10 mouse cellular contexts compared by ENCODE assay signal in the genomic region with DNA sequence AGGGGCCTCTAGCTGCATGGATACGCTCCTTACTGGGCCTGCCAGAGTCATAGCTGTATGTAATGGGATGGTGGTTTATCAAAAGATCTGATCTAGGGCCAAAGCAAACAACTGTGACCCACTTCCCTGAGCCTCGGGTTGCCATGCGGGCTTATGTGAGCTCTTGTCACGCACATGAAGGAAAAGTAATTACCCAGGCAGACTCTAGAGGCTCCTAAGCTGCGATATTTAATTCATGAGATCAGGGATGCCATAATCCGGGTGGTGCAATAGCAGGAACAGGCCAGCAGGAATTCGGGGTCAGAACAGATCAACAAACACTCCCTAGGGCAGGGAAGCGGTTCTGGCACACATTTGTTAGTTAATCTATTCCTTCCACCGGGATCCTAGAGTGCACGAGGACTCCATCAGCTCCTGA. TPM values are rescaled to one million over a fixed set of nuclear protein-coding genes. Genes with fewer than 3 reads are reported as not detected.
DNase-seq lines count a peak whose midpoint lies in the region; ATAC-seq lines count a peak whose summit lies in the region.
"Had no signal": no experiment of that assay in that cellular context is flagged by ENCODE, and none has a peak within 500 bp of the region (broad histone marks: within the 10 kb centered on the region; RNA-seq: fewer than 3 reads in every experiment).

No protein-coding gene starts in this region.

- H3K36me3 ChIP-seq in neural tube, embryonic 11.5 days (ENCODE audit: control insufficient read depth, insufficient read depth, low read length): no peaks in the 10 kb centered on the region
- peaks cover 2% of the 10 kb centered on the region; the same call in 1 of the 2 replicates for H3K36me3 ChIP-seq in hindbrain, embryonic 11.5 days (ENCODE audit: control insufficient read depth, insufficient read depth, low read length)
- no peaks in the 10 kb centered on the region for H3K36me3 ChIP-seq in liver, embryonic 15.5 days (replicated peaks)
- H3K36me3 ChIP-seq: embryonic facial prominence, embryonic 13.5 days had no signal

- H3K4me1 ChIP-seq in neural tube, embryonic 11.5 days (ENCODE audit: control insufficient read depth, insufficient read depth, low read length): peaks cover 3% of the 10 kb centered on the region; the same call in 1 of the 2 replicates
- H3K4me1 ChIP-seq in hindbrain, embryonic 11.5 days (replicated peaks; ENCODE audit: control insufficient read depth, insufficient read depth, low read length): no peaks in the 10 kb centered on the region
- H3K4me1 ChIP-seq in liver, embryonic 15.5 days (replicated peaks): no peaks in the 10 kb centered on the region

- no peaks in the 10 kb centered on the region for H3K9me3 ChIP-seq in neural tube, embryonic 11.5 days (ENCODE audit: control insufficient read depth, low read length)
- H3K9me3 ChIP-seq in hindbrain, embryonic 11.5 days (ENCODE audit: control insufficient read depth, low read length): no peaks in the 10 kb centered on the region
- H3K9me3 ChIP-seq in liver, embryonic 15.5 days (replicated peaks): no peaks in the 10 kb centered on the region
- H3K9me3 ChIP-seq: embryonic facial prominence, embryonic 13.5 days had no signal

- H3K27me3 ChIP-seq in neural tube, embryonic 11.5 days (ENCODE audit: control insufficient read depth, insufficient read depth, low read length): no peaks in the 10 kb centered on the region
- H3K27me3 ChIP-seq in hindbrain, embryonic 11.5 days (ENCODE audit: control insufficient read depth, insufficient read depth, low read length): no peaks in the 10 kb centered on the region
- H3K27me3 ChIP-seq in liver, embryonic 15.5 days: no peaks in the 10 kb centered on the region
- H3K27me3 ChIP-seq: embryonic facial prominence, embryonic 13.5 days had no signal

- WGBS in neural tube, embryonic 11.5 days: 36% methylated on average over 10 of the region's 10 CpGs
- 33% methylated on average over 10 of the region's 10 CpGs for WGBS in hindbrain, embryonic 11.5 days
- 61% methylated on average over 10 of the region's 10 CpGs for WGBS in liver, embryonic 15.5 days (ENCODE audit: insufficient replicate concordance)

- H3K9ac ChIP-seq in neural tube, embryonic 11.5 days (ENCODE audit: low read length): no peak overlapping the region
- no peak overlapping the region for H3K9ac ChIP-seq in hindbrain, embryonic 11.5 days (ENCODE audit: low read depth, low read length)
- H3K9ac ChIP-seq in liver, embryonic 15.5 days: no peak overlapping the region
- H3K9ac ChIP-seq: embryonic facial prominence, embryonic 13.5 days had no signal

- DNase-seq in neural tube, embryonic 11.5 days (ENCODE audit: low spot score): peak; percentile 33
- no peak for DNase-seq in neural tube, embryonic 10.5 days (ENCODE audit: extremely low spot score, low spot score)
- peak; percentile 51 for DNase-seq in hindbrain, embryonic 11.5 days (ENCODE audit: low spot score)
- peak; percentile 59 for DNase-seq in yolk sac, embryonic 10.5 days (ENCODE audit: low spot score)
- DNase-seq in adrenal gland, postnatal 4 days (ENCODE audit: low spot score in 2 of 2): no peak
- no peak for DNase-seq in right cerebral cortex, postnatal 10 days (ENCODE audit: low spot score in 2 of 2)
- no peak for DNase-seq in adrenal gland, postnatal 10 days

- no peak overlapping the region for H3K4me2 ChIP-seq in neural tube, embryonic 11.5 days (ENCODE audit: low read depth)
- no peak overlapping the region for H3K4me2 ChIP-seq in hindbrain, embryonic 11.5 days (replicated peaks; ENCODE audit: low read depth, low read length)
- H3K4me2 ChIP-seq in liver, embryonic 15.5 days: no peak overlapping the region
- H3K4me2 ChIP-seq: embryonic facial prominence, embryonic 13.5 days; heart, embryonic 11.5 days had no signal

- no peak overlapping the region for H3K27ac ChIP-seq in neural tube, embryonic 11.5 days (ENCODE audit: low read depth, low read length)
- H3K27ac ChIP-seq in hindbrain, embryonic 11.5 days (ENCODE audit: low read depth, low read length): no peak overlapping the region
- no peak overlapping the region for H3K27ac ChIP-seq in liver, embryonic 15.5 days (replicated peaks)
- H3K27ac ChIP-seq: embryonic facial prominence, embryonic 13.5 days had no signal

- ATAC-seq in neural tube, embryonic 11.5 days (ENCODE audit: insufficient read depth, low FRiP score, low TSS enrichment): peak; percentile 72
- ATAC-seq in hindbrain, embryonic 11.5 days (ENCODE audit: low FRiP score): peak; percentile 84
- 0 out of 2 replicates have a peak, but pooled peaks have one; percentile 28 for ATAC-seq in liver, embryonic 15.5 days (ENCODE audit: insufficient read depth)

- no peak overlapping the region for H3K4me3 ChIP-seq in neural tube, embryonic 11.5 days (ENCODE audit: low read depth, low read length)
- H3K4me3 ChIP-seq in hindbrain, embryonic 11.5 days (ENCODE audit: low read depth, low read length): no peak overlapping the region
- no peak overlapping the region for H3K4me3 ChIP-seq in liver, embryonic 15.5 days (replicated peaks)
- H3K4me3 ChIP-seq: embryonic facial prominence, embryonic 13.5 days had no signal

RNA-seq across cellular contexts. Expression of gene Cyfip2, which starts 21.7 kb away (rescaled TPM):
- polyA plus RNA-seq in neural tube, embryonic 11.5 days (2014; fragmentation: Nextera tagmentation; extraction: Ambion mirVana): 55.8 and 66.4 TPM in 2 replicates
- polyA plus RNA-seq in hindbrain, embryonic 11.5 days (2014; fragmentation: Nextera tagmentation; extraction: Ambion mirVana): 56.7 and 60.0 TPM in 2 replicates
- 4.0 and 4.9 TPM in 2 replicates for polyA plus RNA-seq in liver, embryonic 15.5 days (2015; fragmentation: Nextera tagmentation; extraction: Ambion mirVana)
- total RNA-seq in adrenal gland, postnatal 4 days (2021): 10 to 100 TPM; 55.8 to 56.7 TPM
- total RNA-seq in adrenal gland, postnatal 10 days (2021): 10 to 100 TPM; 35.4 to 39.7 TPM

RNA-seq across cellular contexts. Expression of gene Fndc9, which starts 55.7 kb away (rescaled TPM):
- polyA plus RNA-seq in neural tube, embryonic 11.5 days (2014; fragmentation: Nextera tagmentation; extraction: Ambion mirVana): 0.50 and 0.54 TPM in 2 replicates
- 0.68 and 1.0 TPM in 2 replicates for polyA plus RNA-seq in hindbrain, embryonic 11.5 days (2014; fragmentation: Nextera tagmentation; extraction: Ambion mirVana)
- polyA plus RNA-seq in liver, embryonic 15.5 days (2015; fragmentation: Nextera tagmentation; extraction: Ambion mirVana): 0.03 and 0.12 TPM in 2 replicates
- not detected for total RNA-seq in adrenal gland, postnatal 4 days (2021)
- total RNA-seq in adrenal gland, postnatal 10 days (2021): not detected
- polyA plus RNA-seq: heart, embryonic 11.5 days had no signal

Comparison
In these comparisons a context has a peak if more than half of its experiments do, and no peak if none do; other contexts are left out.
1. DNase-seq: peak in neural tube, embryonic 11.5 days (single experiment), hindbrain, embryonic 11.5 days (single experiment) and yolk sac, embryonic 10.5 days (single experiment); none in neural tube, embryonic 10.5 days (single experiment), adrenal gland, postnatal 4 days (0 of 2), right cerebral cortex, postnatal 10 days (0 of 2) and adrenal gland, postnatal 10 days (single experiment).
2. ATAC-seq: peak in every context shown above with its lines; median percentile 84 in hindbrain, embryonic 11.5 days; 72 in neural tube, embryonic 11.5 days; 28 in liver, embryonic 15.5 days.